Mouse (Mus musculus) midbrain, embryonic 15.5 days (tissue): ENCODE measurements around the gene Kdelc1. TPM values are rescaled to one million over a fixed set of nuclear protein-coding genes. Genes with fewer than 3 reads are reported as not detected.
A peak's percentile ranks its signal among the peaks of the same experiment; 100 is the strongest.

Source experiments
- ATAC-seq: fragments of 200-750 bp; cut with Nextera tagmentation; replicated peaks from 2 replicates; pipeline ENCODE4 v1.8.0; 2017; ENCODE audit warnings: moderate TSS enrichment
- H3K27ac ChIP-seq: fragments of 300-500 bp; sonication (generic); 2 replicates; pipeline ENCODE4 v1.5.1; 2015; ENCODE audit warnings: mild to moderate bottlenecking, inconsistent platforms
- H3K27me3 ChIP-seq: fragments of 300-500 bp; sonication (generic); replicated peaks from 2 replicates; pipeline ENCODE4 v1.6.1; 2015; ENCODE audit warnings: inconsistent platforms
- H3K36me3 ChIP-seq: fragments of 300-500 bp; sonication (generic); replicated peaks from 2 replicates; pipeline ENCODE4 v1.6.1; 2015; ENCODE audit warnings: inconsistent platforms
- H3K4me1 ChIP-seq: fragments of 300-500 bp; sonication (generic); 2 replicates; pipeline ENCODE4 v1.6.1; 2015; ENCODE audit warnings: inconsistent platforms
- H3K4me2 ChIP-seq: fragments of 300-500 bp; sonication (generic); 2 replicates; pipeline ENCODE4 v1.6.1; 2015; ENCODE audit warnings: inconsistent platforms, mild to moderate bottlenecking, moderate library complexity
- H3K4me3 ChIP-seq: fragments of 300-500 bp; sonication (generic); 2 replicates; pipeline ENCODE4 v1.5.1; 2015; ENCODE audit warnings: mild to moderate bottlenecking, inconsistent platforms
- H3K9ac ChIP-seq: fragments of 300-500 bp; sonication (generic); 2 replicates; pipeline ENCODE4 v1.6.1; 2015; ENCODE audit warnings: mild to moderate bottlenecking, inconsistent platforms
- H3K9me3 ChIP-seq: fragments of 300-500 bp; sonication (generic); 2 replicates; pipeline ENCODE4 v1.6.1; 2016; ENCODE audit warnings: inconsistent platforms
- WGBS: fragments of 180-500 bp; shearing (Covaris S2); methylation state at CpG from one replicate; pipeline ENCODE4 v1.1.7; 2015; ENCODE audit warnings: mixed read lengths; 5-methylcytosine and 5-hydroxymethylcytosine counted together
- polyA plus RNA-seq: library from polyadenylated mRNA; unstranded; fragments of >200 nt; fragmentation: Nextera tagmentation; extraction: Ambion mirVana; gene quantifications from 2 replicates; pipeline ENCODE4 v1.2.1, GENCODE M21; 2015

Gene Kdelc1
- polyA plus RNA-seq: 26.2 and 27.0 TPM in 2 replicates

DNA sequence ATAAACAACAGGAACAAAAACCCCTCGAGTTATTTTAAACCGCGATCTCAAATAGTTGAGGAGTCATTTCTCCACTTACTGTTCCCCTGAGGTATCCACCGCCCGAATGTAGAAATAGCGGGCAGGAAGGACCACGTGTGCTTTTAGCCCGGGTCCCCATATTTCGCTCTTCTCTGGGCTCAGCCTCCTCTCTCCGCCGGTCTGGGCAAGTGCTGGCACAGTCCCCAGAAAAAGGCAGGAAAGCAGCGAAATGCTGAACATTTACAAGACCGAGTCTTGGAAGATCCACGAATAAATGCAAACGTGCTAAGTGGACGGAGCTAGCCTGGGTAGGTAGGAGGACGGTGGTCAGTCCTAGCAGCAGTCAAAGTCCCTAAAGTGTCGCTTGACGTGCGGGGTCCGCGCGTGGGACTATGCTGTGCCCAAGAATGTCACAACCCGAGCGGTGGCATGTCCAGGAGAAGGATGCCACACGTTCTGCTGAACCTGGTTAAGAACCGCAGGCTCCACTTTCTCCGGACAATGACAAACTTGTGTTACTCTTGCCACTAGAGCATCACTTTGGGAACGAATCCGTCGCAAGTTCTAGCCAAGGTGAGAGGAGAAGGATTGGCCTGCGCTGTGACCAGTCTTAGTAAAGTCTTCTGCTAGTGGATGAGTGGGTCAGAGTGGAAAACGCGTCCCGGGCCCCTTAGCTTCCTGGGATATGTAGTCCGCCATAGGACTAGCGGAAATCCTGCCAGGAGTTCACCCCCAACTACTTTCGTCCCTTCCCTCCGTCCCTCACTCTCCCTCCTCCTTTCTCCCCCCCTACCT is at the start of gene Kdelc1, which contains the start of gene Bivm:
Gene Kdelc1, minus strand, starts transcription at position 570 of the 816 bp plus-strand sequence.
Gene Bivm, plus strand, starts transcription at position 719 of the 816 bp plus-strand sequence.
- Histone ChIP-seq H3K9me3 (no peaks in the 10 kb centered on the region), H3K9ac (peak within 1 kb of the TSS; percentile 95), H3K4me3 (peak within 1 kb of the TSS; percentile 59), H3K27ac (peak within 1 kb of the TSS; percentile 97), H3K4me1 (peaks cover 24% of the 10 kb centered on the region), H3K4me2 (peak within 1 kb of the TSS; percentile 73), H3K27me3 (no peaks in the 10 kb centered on the region), H3K36me3 (0 out of 2 replicates have a peak, but pooled peaks cover 2% of the 10 kb centered on the region)
- under 1% methylated on average over 39 of the region's 39 CpGs for WGBS
- ATAC-seq: peak; percentile 98

DNA sequence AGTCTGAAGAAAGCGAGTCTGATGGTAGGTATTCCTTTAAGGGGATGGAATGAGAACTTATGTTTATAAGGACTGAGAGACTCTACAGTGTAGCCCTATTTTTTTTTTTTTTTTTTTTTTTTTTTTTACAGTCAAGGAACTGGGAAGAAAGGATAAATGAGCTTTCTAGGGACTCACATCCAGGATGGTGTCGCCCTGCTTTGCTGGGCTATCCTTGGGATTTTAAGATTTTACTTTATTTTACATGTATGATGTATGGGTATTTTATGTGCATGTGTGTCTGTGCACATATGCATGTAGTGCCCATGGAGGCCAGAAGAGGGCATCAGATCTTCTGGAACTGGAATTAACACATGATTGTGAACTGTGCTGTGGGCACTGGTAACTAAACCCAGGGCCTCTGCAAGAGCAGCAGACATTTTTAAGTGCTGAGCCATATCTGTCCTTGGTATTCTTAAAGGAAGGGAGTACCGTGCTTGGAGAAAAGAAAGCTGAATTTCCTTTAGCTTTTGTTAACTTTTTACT is 49.3 kb upstream of the Kdelc1 start:
- no peaks in the 10 kb centered on the region for H3K4me1 ChIP-seq
- H3K36me3 ChIP-seq: peaks cover 72% of the 10 kb centered on the region
- no peak overlapping the region for H3K9ac ChIP-seq
- ATAC-seq: no peak
- 95% methylated on average over 3 of the region's 3 CpGs for WGBS
- H3K4me2 ChIP-seq: no peak overlapping the region
- H3K9me3 ChIP-seq: no peaks in the 10 kb centered on the region
- no peak overlapping the region for H3K27ac ChIP-seq
- no peak overlapping the region for H3K4me3 ChIP-seq
- no peaks in the 10 kb centered on the region for H3K27me3 ChIP-seq

DNA sequence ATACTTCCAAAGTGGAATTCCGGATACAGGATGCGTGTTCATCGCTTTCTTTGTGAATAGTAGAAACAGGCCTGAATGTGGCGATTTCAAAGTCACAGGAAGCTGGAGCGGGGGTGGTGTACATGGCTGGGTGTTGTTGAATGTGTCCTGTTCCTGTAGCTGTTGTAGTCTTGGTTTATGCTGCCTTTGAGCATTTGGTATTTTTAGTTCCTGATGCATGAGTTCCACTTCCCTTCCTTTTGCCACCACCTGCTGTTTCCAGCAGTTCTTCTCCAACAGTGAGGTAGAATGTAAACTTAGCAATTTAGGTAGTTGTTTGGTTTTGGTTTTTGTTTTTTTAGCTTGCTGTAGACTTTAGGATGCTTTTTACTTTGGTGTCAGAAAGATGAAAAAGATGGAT is 43.8 kb upstream of the Kdelc1 start:
- Histone ChIP-seq H3K36me3 (peaks cover 67% of the 10 kb centered on the region), H3K4me3 (no peak overlapping the region), H3K27me3 (no peaks in the 10 kb centered on the region), H3K4me2 (no peak overlapping the region), H3K4me1 (no peaks in the 10 kb centered on the region), H3K27ac (no peak overlapping the region), H3K9ac (no peak overlapping the region), H3K9me3 (no peaks in the 10 kb centered on the region)
- WGBS: 92% methylated on average over 5 of the region's 5 CpGs
- no peak for ATAC-seq

DNA sequence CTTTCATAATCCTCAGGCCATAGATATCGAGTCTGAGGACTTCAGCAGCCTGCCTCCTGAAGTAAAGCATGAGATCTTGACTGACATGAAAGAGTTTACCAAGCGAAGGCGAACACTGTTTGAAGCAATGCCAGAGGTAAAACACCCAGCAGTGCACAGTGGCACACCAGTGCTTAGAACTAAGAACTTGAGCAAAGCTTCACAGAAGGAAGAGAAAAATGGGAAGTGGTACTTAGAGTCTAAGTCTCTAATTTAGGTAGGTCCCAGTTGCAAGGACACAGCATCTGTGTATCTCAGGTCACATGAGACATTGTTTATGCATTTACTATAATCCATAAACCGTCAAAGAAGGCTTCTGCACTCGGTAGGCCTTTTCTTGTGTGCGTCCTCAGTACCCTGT is 43.2 kb upstream of the Kdelc1 start:
- no peaks in the 10 kb centered on the region for H3K27me3 ChIP-seq
- H3K4me2 ChIP-seq: no peak overlapping the region
- no peaks in the 10 kb centered on the region for H3K9me3 ChIP-seq
- no peak overlapping the region for H3K9ac ChIP-seq
- ATAC-seq: no peak
- peaks cover 61% of the 10 kb centered on the region for H3K36me3 ChIP-seq
- no peak overlapping the region for H3K4me3 ChIP-seq
- no peak overlapping the region for H3K27ac ChIP-seq
- no peaks in the 10 kb centered on the region for H3K4me1 ChIP-seq
- WGBS: 92% methylated on average over 6 of the region's 6 CpGs

DNA sequence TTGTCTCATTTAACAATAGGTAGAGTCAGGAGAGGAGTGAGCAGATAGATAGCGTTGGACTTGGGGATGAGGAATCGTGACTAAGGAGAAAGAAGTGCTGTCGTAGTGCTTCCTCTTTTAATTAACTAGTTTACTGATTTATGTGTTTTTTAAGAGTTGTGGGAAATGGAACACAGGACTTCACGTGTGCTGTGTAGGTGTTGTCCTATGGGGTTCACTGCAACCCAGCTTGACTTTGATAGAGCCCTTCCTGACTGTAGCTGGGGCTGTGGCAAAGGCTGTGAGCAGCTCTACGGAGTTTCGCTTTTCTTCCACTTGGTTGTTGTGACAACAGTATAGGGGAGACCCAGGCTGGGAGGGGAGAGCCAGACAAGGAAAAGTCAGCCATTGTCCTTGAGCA is 39.7 kb upstream of the Kdelc1 start:
- no peak for ATAC-seq
- peaks cover 38% of the 10 kb centered on the region for H3K36me3 ChIP-seq
- H3K9me3 ChIP-seq: no peaks in the 10 kb centered on the region
- no peak overlapping the region for H3K27ac ChIP-seq
- no peaks in the 10 kb centered on the region for H3K27me3 ChIP-seq
- H3K4me2 ChIP-seq: no peak overlapping the region
- H3K4me1 ChIP-seq: no peaks in the 10 kb centered on the region
- no peak overlapping the region for H3K4me3 ChIP-seq
- WGBS: 91% methylated on average over 6 of the region's 6 CpGs
- no peak overlapping the region for H3K9ac ChIP-seq

DNA sequence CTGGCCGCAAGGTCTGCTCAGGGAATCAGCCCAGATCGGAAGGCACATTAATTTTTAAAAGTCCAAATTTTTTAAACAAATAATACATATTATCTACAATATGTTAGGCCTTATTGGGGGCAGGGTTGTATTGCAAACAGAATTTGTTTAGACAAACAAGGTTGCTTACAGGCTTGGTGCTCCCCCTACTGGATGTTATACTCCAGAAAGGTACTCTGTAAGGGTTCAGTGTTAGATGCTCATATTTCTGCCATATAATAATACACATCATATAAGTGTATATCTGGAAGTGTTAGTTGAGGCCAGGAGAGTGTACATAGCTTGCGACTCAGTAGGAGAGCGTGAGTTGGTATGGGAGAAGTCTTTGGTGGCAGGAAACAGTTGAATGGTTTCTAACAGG is 36.7 kb upstream of the Kdelc1 start:
- H3K4me1 ChIP-seq: no peaks in the 10 kb centered on the region
- ATAC-seq: no peak
- no peak overlapping the region for H3K4me3 ChIP-seq
- H3K36me3 ChIP-seq: peaks cover 17% of the 10 kb centered on the region
- H3K9me3 ChIP-seq: no peaks in the 10 kb centered on the region
- no peak overlapping the region for H3K27ac ChIP-seq
- H3K4me2 ChIP-seq: no peak overlapping the region
- H3K27me3 ChIP-seq: no peaks in the 10 kb centered on the region
- H3K9ac ChIP-seq: no peak overlapping the region
- WGBS: 98% methylated on average over 4 of the region's 4 CpGs

DNA sequence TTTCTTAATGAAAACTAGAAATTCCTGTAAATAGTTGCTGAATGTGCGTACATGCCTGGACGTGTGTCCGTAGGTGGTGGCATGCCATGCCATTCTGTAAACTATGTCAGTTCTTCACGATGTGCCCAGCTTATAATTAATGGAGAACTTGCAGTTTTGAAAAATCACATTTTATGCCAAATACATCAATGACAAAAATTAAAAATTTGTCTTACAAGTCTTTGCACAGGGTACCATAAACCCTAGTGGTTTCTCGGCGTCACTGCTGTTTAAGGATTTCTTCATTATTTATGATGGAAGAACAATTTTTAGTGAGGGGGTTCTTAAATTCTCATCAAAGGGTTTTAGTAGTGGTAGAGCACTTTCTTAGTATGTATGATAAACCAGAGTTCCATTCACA is 30.1 kb upstream of the Kdelc1 start:
- Histone ChIP-seq H3K4me1 (peaks cover 14% of the 10 kb centered on the region), H3K9me3 (no peaks in the 10 kb centered on the region), H3K4me2 (peak overlapping the region; percentile 71), H3K27ac (peak overlapping the region; percentile 97), H3K36me3 (no peaks in the 10 kb centered on the region; the same call in 1 of the 2 replicates), H3K9ac (peak overlapping the region; percentile 91), H3K27me3 (no peaks in the 10 kb centered on the region), H3K4me3 (peak overlapping the region; percentile 71)
- 33% methylated on average over 6 of the region's 6 CpGs for WGBS
- no peak for ATAC-seq

DNA sequence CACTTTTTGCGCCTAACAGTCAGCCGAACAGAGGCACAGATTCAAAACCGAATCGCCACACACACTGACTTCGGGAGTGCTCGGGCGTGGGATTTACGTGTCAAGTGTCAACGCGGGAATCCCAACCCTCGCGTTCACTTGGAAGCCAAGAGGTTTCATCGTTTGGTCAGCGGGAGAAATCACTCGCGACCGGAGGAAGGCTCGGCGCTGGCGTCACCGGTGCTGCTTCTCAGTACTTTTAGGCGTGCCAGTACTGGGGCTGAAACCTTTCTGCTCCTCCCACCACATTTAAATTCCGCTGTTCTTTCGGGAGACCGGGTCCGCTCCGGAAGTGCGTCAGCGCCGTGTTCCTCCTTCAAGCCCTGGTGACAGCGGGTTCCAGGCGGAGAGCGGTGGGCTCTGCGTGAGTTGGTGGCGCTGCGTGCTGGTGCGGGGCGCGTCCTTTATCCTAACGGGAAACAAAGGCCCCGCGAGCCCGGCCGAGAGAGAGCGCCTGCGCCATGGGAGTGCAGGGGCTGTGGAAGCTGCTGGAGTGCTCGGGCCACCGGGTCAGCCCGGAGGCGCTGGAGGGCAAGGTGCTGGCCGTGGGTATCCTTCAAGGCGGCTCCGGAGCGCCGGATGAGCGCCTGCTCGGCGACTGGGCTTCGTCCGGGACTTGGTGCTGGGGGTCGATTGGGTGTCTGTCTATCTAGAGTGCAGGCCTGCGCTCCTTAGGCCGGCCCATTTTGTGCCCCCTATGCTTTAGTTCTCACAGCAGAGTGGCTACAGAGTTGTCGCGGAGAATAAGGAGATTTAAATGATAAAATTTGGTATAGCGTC is 29.2 kb upstream of the Kdelc1 start, which contains the start of gene Ercc5:
Gene Ercc5, plus strand, starts transcription at position 182 of the 819 bp plus-strand sequence.
- peak within 1 kb of the TSS; percentile 71 for H3K4me3 ChIP-seq
- peak within 1 kb of the TSS; percentile 71 for H3K4me2 ChIP-seq
- no peaks in the 10 kb centered on the region for H3K9me3 ChIP-seq
- peaks cover 5% of the 10 kb centered on the region for H3K36me3 ChIP-seq
- ATAC-seq: peak; percentile 98
- under 1% methylated on average over 66 of the region's 66 CpGs for WGBS
- H3K27ac ChIP-seq: peak within 1 kb of the TSS; percentile 97
- H3K27me3 ChIP-seq: no peaks in the 10 kb centered on the region
- H3K9ac ChIP-seq: peak within 1 kb of the TSS; percentile 91
- peaks cover 14% of the 10 kb centered on the region for H3K4me1 ChIP-seq

DNA sequence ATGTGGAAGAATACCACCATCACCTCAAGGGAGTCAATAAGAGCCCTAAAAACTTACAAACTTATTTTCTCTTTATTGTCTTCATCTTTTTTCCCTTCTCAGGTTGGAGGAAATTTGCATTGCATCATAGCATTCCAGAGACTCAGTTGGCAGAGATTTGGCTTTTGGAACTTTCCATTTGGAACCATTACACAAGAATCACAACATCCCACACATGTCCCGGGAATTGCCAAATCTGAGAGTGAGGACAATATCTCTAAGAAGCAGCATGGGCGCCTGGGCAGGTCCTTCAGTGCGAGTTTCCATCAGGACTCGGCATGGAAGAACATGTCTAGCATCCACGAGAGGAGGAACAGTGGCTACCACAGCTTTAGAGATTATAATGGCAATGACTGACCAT is 24.1 kb upstream of the Kdelc1 start:
- H3K9ac ChIP-seq: no peak overlapping the region
- H3K27ac ChIP-seq: no peak overlapping the region
- peaks cover 7% of the 10 kb centered on the region for H3K4me1 ChIP-seq
- no peak overlapping the region for H3K4me3 ChIP-seq
- H3K36me3 ChIP-seq: peaks cover 21% of the 10 kb centered on the region
- no peak for ATAC-seq
- H3K9me3 ChIP-seq: no peaks in the 10 kb centered on the region
- H3K4me2 ChIP-seq: no peak overlapping the region
- no peaks in the 10 kb centered on the region for H3K27me3 ChIP-seq
- WGBS: 90% methylated on average over 5 of the region's 5 CpGs

DNA sequence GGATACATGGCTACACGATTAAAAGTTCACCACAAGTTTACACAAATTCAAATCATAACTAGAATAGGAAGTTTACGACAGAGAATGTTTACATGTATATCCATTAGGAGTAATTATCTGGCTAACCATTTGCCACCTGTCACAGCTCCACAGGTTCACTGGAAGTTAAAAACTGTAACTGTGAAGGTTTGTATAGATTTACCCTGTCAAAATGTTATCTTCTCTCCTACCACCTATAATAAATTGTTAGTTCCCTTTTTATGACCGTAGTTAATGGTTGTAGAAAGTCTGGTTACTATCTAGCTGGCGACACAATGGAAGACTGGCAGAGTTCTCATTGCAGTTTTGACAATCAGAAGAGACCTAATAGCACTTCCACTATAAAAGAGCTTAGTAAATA is 21.6 kb upstream of the Kdelc1 start:
- Histone ChIP-seq H3K27me3 (no peaks in the 10 kb centered on the region), H3K4me3 (no peak overlapping the region), H3K9me3 (no peaks in the 10 kb centered on the region), H3K4me2 (no peak overlapping the region), H3K9ac (no peak overlapping the region), H3K4me1 (no peaks in the 10 kb centered on the region), H3K36me3 (peaks cover 33% of the 10 kb centered on the region), H3K27ac (no peak overlapping the region)
- 92% methylated on average over 4 of the region's 4 CpGs for WGBS
- no peak for ATAC-seq

DNA sequence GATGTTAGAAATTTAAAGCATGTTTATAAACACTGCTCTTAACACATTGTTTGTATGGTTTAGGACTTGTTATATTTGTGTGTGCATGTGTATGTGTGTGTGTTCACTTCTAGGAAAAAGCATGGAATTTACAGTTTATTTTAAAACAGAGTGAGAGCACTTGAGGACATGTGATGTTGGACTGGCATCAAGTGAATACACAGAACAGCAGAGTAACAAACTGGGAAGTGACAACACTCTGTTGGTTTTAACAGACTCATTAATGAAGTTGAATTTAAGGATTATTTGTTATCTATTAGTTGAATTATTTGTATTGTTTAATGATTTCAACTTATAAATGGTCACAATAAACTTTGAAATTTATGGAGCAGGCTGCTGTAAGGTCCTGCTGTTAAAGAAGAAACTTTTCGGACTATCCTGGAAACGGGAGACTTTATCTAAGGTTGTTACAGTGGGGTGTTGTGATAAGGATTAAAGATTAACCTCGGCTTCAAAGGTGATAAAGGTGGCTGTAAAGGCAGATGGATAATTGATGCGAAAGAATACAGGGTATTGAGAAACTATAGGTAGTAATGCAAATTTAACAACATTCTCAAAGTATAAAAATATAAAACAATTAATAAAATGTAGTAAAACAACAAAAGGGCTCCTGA is 11.4 kb upstream of the Kdelc1 start:
- Histone ChIP-seq H3K9ac (no peak overlapping the region), H3K4me1 (no peaks in the 10 kb centered on the region), H3K36me3 (peaks cover 19% of the 10 kb centered on the region; the same call in 1 of the 2 replicates), H3K4me2 (no peak overlapping the region), H3K27me3 (no peaks in the 10 kb centered on the region), H3K9me3 (no peaks in the 10 kb centered on the region), H3K27ac (no peak overlapping the region), H3K4me3 (no peak overlapping the region)
- ATAC-seq: no peak
- 92% methylated on average over 4 of the region's 4 CpGs for WGBS

DNA sequence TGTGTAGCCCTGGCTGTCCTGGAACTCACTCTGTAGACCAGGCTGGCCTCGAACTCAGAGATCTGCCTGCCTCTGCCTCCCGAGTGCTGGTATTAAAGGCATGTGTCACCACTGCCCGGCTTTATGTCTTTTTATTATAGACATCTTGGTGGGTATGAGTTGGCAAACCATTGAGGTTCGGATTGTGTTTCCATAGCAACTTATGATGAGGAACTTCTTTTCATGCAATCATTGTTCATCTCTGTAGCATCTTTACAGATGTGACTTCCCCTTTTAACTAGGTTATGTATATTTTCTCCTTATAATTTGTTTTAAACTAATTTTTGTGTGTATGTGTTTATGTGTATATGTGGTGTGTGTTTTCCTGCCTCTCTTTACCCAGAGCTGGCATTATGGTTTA is 7.0 kb upstream of the Kdelc1 start:
- Histone ChIP-seq H3K4me3 (no peak overlapping the region), H3K4me1 (peaks cover 12% of the 10 kb centered on the region), H3K27ac (no peak overlapping the region), H3K9me3 (no peaks in the 10 kb centered on the region), H3K9ac (no peak overlapping the region), H3K36me3 (peaks cover 15% of the 10 kb centered on the region; the same call in 1 of the 2 replicates), H3K4me2 (no peak overlapping the region), H3K27me3 (no peaks in the 10 kb centered on the region)
- no peak for ATAC-seq
- WGBS: 95% methylated on average over 4 of the region's 4 CpGs
